Mouse (Mus musculus) embryonic fibroblast, embryonic 13.5 days (primary cell): Measurements from ENCODE around the gene Plekhg5. TPM values are rescaled to one million over a fixed set of nuclear protein-coding genes. Genes with fewer than 3 reads are reported as not detected.
"Not testable (repeated sequence)": the region's sequence is repeated elsewhere in the genome, so short reads cannot be mapped to it uniquely, and the experiment has no call there.

Source experiments
- H3K27ac ChIP-seq: 2 replicates; pipeline ENCODE4 v1.5.1; 2012; ENCODE audit warnings: low read length, control low read depth, inconsistent platforms; ENCODE audit not compliant: insufficient read depth
- H3K4me1 ChIP-seq: 2 replicates; pipeline ENCODE4 v1.6.1; 2011; ENCODE audit warnings: low read length; ENCODE audit not compliant: control insufficient read depth, insufficient read depth
- H3K4me3 ChIP-seq: 2 replicates; pipeline ENCODE4 v1.5.1; 2011; ENCODE audit warnings: mild to moderate bottlenecking, control low read depth, low read length; ENCODE audit not compliant: insufficient read depth
- CTCF ChIP-seq: IDR thresholded peaks from 2 replicates; pipeline ENCODE4 v1.5.1; 2011; ENCODE audit warnings: mild to moderate bottlenecking, control low read depth, low read length, moderate library complexity, borderline replicate concordance; ENCODE audit not compliant: insufficient read depth
- POLR2A ChIP-seq: IDR thresholded peaks from 2 replicates; pipeline ENCODE4 v1.6.1; 2011; ENCODE audit warnings: low read depth, mild to moderate bottlenecking, control low read depth, low read length, moderate library complexity
- polyA plus RNA-seq: library from polyadenylated mRNA; stranded (reverse); fragments of >200 nt; gene quantifications from 2 replicates; pipeline ENCODE4 v1.2.4, GENCODE M21; 2011; ENCODE audit warnings: low read depth; ENCODE audit not compliant: missing spikeins, insufficient read length

Gene Plekhg5
- 5.1 and 8.8 TPM in 2 replicates for polyA plus RNA-seq

GRCm38 (mm10) chr4:152072121-152072601 is at the start of gene Plekhg5:
Plekhg5 (plus strand) TSS chr4:152072498.
- no peak within 1 kb of the TSS for H3K27ac ChIP-seq

GRCm38 (mm10) chr4:152022506-152022905 is 49.8 kb upstream of the Plekhg5 start:
- H3K4me3 ChIP-seq, result no peak overlapping the region
- TF ChIP-seq POLR2A (no peak), CTCF (no peak)
- H3K27ac ChIP-seq, result no peak overlapping the region
- H3K4me1 ChIP-seq, result peaks cover 6% of the 10 kb centered on the region

More at GRCm38 (mm10) chr4:152072121-152072601, at the start of gene Plekhg5:
- TF ChIP-seq CTCF (no peak), POLR2A (no peak)
- no peaks in the 10 kb centered on the region for H3K4me1 ChIP-seq
- no peak within 1 kb of the TSS for H3K4me3 ChIP-seq

GRCm38 (mm10) chr4:152024525-152024924 is 47.8 kb upstream of the Plekhg5 start:
- Histone ChIP-seq H3K4me3 (no peak overlapping the region), H3K27ac (no peak overlapping the region), H3K4me1 (peaks cover 3% of the 10 kb centered on the region; the same call in 1 of the 2 replicates)
- TF ChIP-seq POLR2A (no peak), CTCF (no peak)

GRCm38 (mm10) chr4:152026751-152027508 is 45.4 kb upstream of the Plekhg5 start:
- Histone ChIP-seq H3K4me1 (peaks cover 3% of the 10 kb centered on the region; the same call in 1 of the 2 replicates), H3K27ac (no peak overlapping the region), H3K4me3 (peak overlapping the region; percentile 90)
- no peak for TF ChIP-seq POLR2A
- TF ChIP-seq CTCF, result no peak

- Histone ChIP-seq H3K27ac (no peak within 1 kb of the TSS), H3K4me1 (peaks cover 3% of the 10 kb centered on the region; the same call in 1 of the 2 replicates), H3K4me3 (peak within 1 kb of the TSS; percentile 90)
- TF ChIP-seq POLR2A, result peak; percentile 90
- TF ChIP-seq CTCF, result no peak
Observed at GRCm38 (mm10) chr4:152027524-152027923, 44.8 kb upstream of the Plekhg5 start, which contains the start of gene Zbtb48. Zbtb48 (minus strand) TSS chr4:152027671.

- no peak for TF ChIP-seq POLR2A
- no peak for TF ChIP-seq CTCF
- Histone ChIP-seq H3K27ac (no peak overlapping the region), H3K4me1 (peaks cover 3% of the 10 kb centered on the region; the same call in 1 of the 2 replicates), H3K4me3 (no peak overlapping the region)
Observed at GRCm38 (mm10) chr4:152028456-152028855, 43.8 kb upstream of the Plekhg5 start.

- no peak overlapping the region for H3K4me3 ChIP-seq
- peaks cover 3% of the 10 kb centered on the region; the same call in 1 of the 2 replicates for H3K4me1 ChIP-seq
- TF ChIP-seq POLR2A, result no peak
- no peak for TF ChIP-seq CTCF
- no peak overlapping the region for H3K27ac ChIP-seq
Observed at GRCm38 (mm10) chr4:152029087-152029486, 43.2 kb upstream of the Plekhg5 start.

GRCm38 (mm10) chr4:152029997-152030396 is 42.3 kb upstream of the Plekhg5 start:
- no peak overlapping the region for H3K4me3 ChIP-seq
- no peaks in the 10 kb centered on the region; the same call in 1 of the 2 replicates for H3K4me1 ChIP-seq
- no peak for TF ChIP-seq CTCF
- TF ChIP-seq POLR2A, result no peak
- no peak overlapping the region for H3K27ac ChIP-seq

- Histone ChIP-seq H3K27ac (no peak overlapping the region), H3K4me3 (no peak overlapping the region), H3K4me1 (no peaks in the 10 kb centered on the region)
- no peak for TF ChIP-seq POLR2A
- TF ChIP-seq CTCF, result no peak
Observed at GRCm38 (mm10) chr4:152032922-152033321, 39.4 kb upstream of the Plekhg5 start.

- not testable (repeated sequence) for H3K4me3 ChIP-seq, H3K4me1 ChIP-seq, H3K27ac ChIP-seq
Observed at GRCm38 (mm10) chr4:152036464-152036863, 35.8 kb upstream of the Plekhg5 start.
